9 mouse cellular contexts compared by ENCODE assay signal in the genomic region with DNA sequence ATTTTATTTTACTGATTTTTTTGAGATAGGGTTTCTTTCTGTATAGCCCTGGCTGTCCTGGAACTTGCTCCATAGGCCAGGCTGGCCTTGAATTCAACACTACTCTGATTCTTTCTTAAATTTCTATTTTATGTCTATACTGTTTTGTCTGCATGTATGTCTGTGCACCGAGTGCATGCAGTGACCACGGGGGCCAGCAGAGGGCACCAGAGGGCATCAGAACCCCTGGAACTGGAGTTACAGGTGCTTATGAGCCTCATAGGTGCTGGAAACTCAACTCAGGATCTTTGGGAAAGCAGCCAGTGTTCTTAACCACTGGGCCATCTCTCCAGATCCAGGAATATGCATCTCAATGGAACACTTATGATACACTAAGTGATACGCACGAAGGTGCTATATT.
DNase-seq lines count a peak whose midpoint lies in the region; ATAC-seq lines count a peak whose summit lies in the region.
"Had no signal": no experiment of that assay in that cellular context is flagged by ENCODE, and none has a peak within 500 bp of the region (broad histone marks: within the 10 kb centered on the region; RNA-seq: fewer than 3 reads in every experiment).

No protein-coding gene starts in this region.

- no peak overlapping the region for H3K4me2 ChIP-seq in heart, embryonic 12.5 days
- H3K4me2 ChIP-seq in limb, embryonic 11.5 days (ENCODE audit: low read depth, severe bottlenecking) = no peak overlapping the region
- H3K4me2 ChIP-seq: limb, embryonic 13.5 days had no signal

- no peak overlapping the region for H3K4me3 ChIP-seq in heart, embryonic 12.5 days
- H3K4me3 ChIP-seq in limb, embryonic 11.5 days (ENCODE audit: low read depth, low read length) = no peak overlapping the region
- H3K4me3 ChIP-seq: limb, embryonic 13.5 days had no signal

- intact Hi-C loops in heart, postnatal 10 days (cut with DNase I) = no loop called here

- no peak overlapping the region for H3K27ac ChIP-seq in heart, embryonic 12.5 days (ENCODE audit: poor library complexity, severe bottlenecking)
- no peak overlapping the region for H3K27ac ChIP-seq in limb, embryonic 11.5 days (replicated peaks; ENCODE audit: low read depth, low read length)
- H3K27ac ChIP-seq: limb, embryonic 13.5 days had no signal

- H3K4me1 ChIP-seq in heart, embryonic 12.5 days (replicated peaks) = no peaks in the 10 kb centered on the region
- no peaks in the 10 kb centered on the region for H3K4me1 ChIP-seq in limb, embryonic 11.5 days (ENCODE audit: control insufficient read depth, insufficient read depth, low read length)
- H3K4me1 ChIP-seq: limb, embryonic 13.5 days had no signal

- H3K9ac ChIP-seq in heart, embryonic 12.5 days = no peak overlapping the region
- H3K9ac ChIP-seq in limb, embryonic 11.5 days (ENCODE audit: low read length) = no peak overlapping the region
- H3K9ac ChIP-seq: limb, embryonic 13.5 days had no signal

- peaks cover 5% of the 10 kb centered on the region; the same call in 1 of the 2 replicates for H3K9me3 ChIP-seq in heart, embryonic 12.5 days (replicated peaks)
- H3K9me3 ChIP-seq in limb, embryonic 11.5 days (ENCODE audit: control insufficient read depth, low read length) = peaks cover 2% of the 10 kb centered on the region; the same call in 1 of the 2 replicates

- WGBS in heart, embryonic 12.5 days = 68% methylated on average over 4 of the region's 4 CpGs
- WGBS in limb, embryonic 11.5 days = 71% methylated on average over 4 of the region's 4 CpGs

- no peaks in the 10 kb centered on the region for H3K27me3 ChIP-seq in heart, embryonic 12.5 days (replicated peaks)
- H3K27me3 ChIP-seq in limb, embryonic 11.5 days (ENCODE audit: control insufficient read depth, insufficient read depth, low read length) = no peaks in the 10 kb centered on the region
- H3K27me3 ChIP-seq: limb, embryonic 13.5 days had no signal

- no peak for ATAC-seq in heart, embryonic 12.5 days (ENCODE audit: insufficient number of reproducible peaks, low FRiP score)
- ATAC-seq in limb, embryonic 11.5 days (ENCODE audit: insufficient number of reproducible peaks, low FRiP score, low TSS enrichment, low read depth) = no peak
- no peak for ATAC-seq in activated CD4-positive, CD25-positive, alpha-beta regulatory T cell, adult 4 months

- DNase-seq in heart, postnatal 10 days = peak; percentile 17 to 23
- peak; percentile 64 to 70 for DNase-seq in B cell, adult 2 months
- DNase-seq in MN1 (ENCODE audit: low spot score) = peak; percentile 46
- peak; percentile 64 for DNase-seq in limb, embryonic 11.5 days (ENCODE audit: low spot score)
- DNase-seq in thymus, postnatal 0 days (ENCODE audit: low spot score) = peak; percentile 56
- DNase-seq in ovary, adult 18-20 months (ENCODE audit: low spot score) = no peak

- no peaks in the 10 kb centered on the region for H3K36me3 ChIP-seq in heart, embryonic 12.5 days
- H3K36me3 ChIP-seq in limb, embryonic 11.5 days (ENCODE audit: control insufficient read depth, insufficient read depth, low read length) = no peaks in the 10 kb centered on the region
- H3K36me3 ChIP-seq: limb, embryonic 13.5 days had no signal
